Mouse (Mus musculus) kidney, embryonic 14.5 days (tissue): ENCODE measurements at regions not wholly inside any gene's neighbourhood (a gene's known extent, or its start where the extent isn't known, plus 50 kb on each side); places are given as distances from the start of the nearest gene placed in this dataset.

Source experiments
- ATAC-seq: fragments of 200-750 bp; cut with Nextera tagmentation; 2 replicates; pipeline ENCODE4 v1.8.0; 2017; ENCODE audit warnings: moderate number of reproducible peaks, mild to moderate bottlenecking, moderate TSS enrichment, moderate library complexity; ENCODE audit not compliant: low FRiP score, low TSS enrichment
- H3K27ac ChIP-seq: fragments of 300-500 bp; sonication (generic); 2 replicates; pipeline ENCODE4 v1.5.1; 2014; ENCODE audit warnings: low read depth, mild to moderate bottlenecking, low read length, moderate library complexity, mixed read lengths
- H3K27me3 ChIP-seq: fragments of 300-500 bp; sonication (generic); 2 replicates; pipeline ENCODE4 v1.6.1; 2014; ENCODE audit warnings: mild to moderate bottlenecking, low read length; ENCODE audit not compliant: control insufficient read depth, insufficient read depth
- H3K36me3 ChIP-seq: fragments of 300-500 bp; sonication (generic); 2 replicates; pipeline ENCODE4 v1.6.1; 2014; ENCODE audit warnings: low read length, mixed read lengths; ENCODE audit not compliant: control insufficient read depth, insufficient read depth
- H3K4me1 ChIP-seq: fragments of 300-500 bp; sonication (generic); 2 replicates; pipeline ENCODE4 v1.6.1; 2014; ENCODE audit warnings: low read length, mixed read lengths; ENCODE audit not compliant: control insufficient read depth, insufficient read depth
- H3K4me2 ChIP-seq: fragments of 300-500 bp; sonication (generic); replicated peaks from 2 replicates; pipeline ENCODE4 v1.6.1; 2014; ENCODE audit warnings: low read depth, mild to moderate bottlenecking, low read length
- H3K4me3 ChIP-seq: fragments of 300-500 bp; sonication (generic); 2 replicates; pipeline ENCODE4 v1.5.1; 2014; ENCODE audit warnings: mild to moderate bottlenecking, low read length
- H3K9ac ChIP-seq: fragments of 300-500 bp; sonication (generic); 2 replicates; pipeline ENCODE4 v1.6.1; 2014; ENCODE audit warnings: low read depth, mild to moderate bottlenecking, low read length, moderate library complexity
- H3K9me3 ChIP-seq: fragments of 300-500 bp; sonication (generic); 2 replicates; pipeline ENCODE4 v1.6.1; 2016; ENCODE audit warnings: low read length; ENCODE audit not compliant: control insufficient read depth
- WGBS: fragments of 180-500 bp; shearing (Covaris S2); extraction: QIAGEN DNeasy Blood & Tissue Kit; methylation state at CpG from one replicate; pipeline ENCODE4 v1.1.7; 2014; 5-methylcytosine and 5-hydroxymethylcytosine counted together

GRCm38 (mm10) chr10:67669066-67669465 lies 120.3 kb upstream of the Ado start:
- H3K4me2 ChIP-seq, result no peak overlapping the region
- no peaks in the 10 kb centered on the region for H3K27me3 ChIP-seq
- H3K9ac ChIP-seq, result no peak overlapping the region
- H3K4me3 ChIP-seq, result no peak overlapping the region
- 90% methylated on average over 2 of the region's 2 CpGs for WGBS
- H3K36me3 ChIP-seq, result no peaks in the 10 kb centered on the region
- no peaks in the 10 kb centered on the region for H3K9me3 ChIP-seq
- no peaks in the 10 kb centered on the region for H3K4me1 ChIP-seq
- no peak for ATAC-seq
- H3K27ac ChIP-seq, result no peak overlapping the region

GRCm38 (mm10) chr10:67663028-67663427 lies 114.3 kb upstream of the Ado start:
- no peaks in the 10 kb centered on the region for H3K4me1 ChIP-seq
- no peaks in the 10 kb centered on the region for H3K36me3 ChIP-seq
- no peak for ATAC-seq
- no peak overlapping the region for H3K27ac ChIP-seq
- H3K4me2 ChIP-seq, result no peak overlapping the region
- H3K9ac ChIP-seq, result no peak overlapping the region
- WGBS, result 66% methylated on average over 3 of the region's 3 CpGs
- H3K4me3 ChIP-seq, result no peak overlapping the region
- no peaks in the 10 kb centered on the region for H3K27me3 ChIP-seq
- no peaks in the 10 kb centered on the region for H3K9me3 ChIP-seq

GRCm38 (mm10) chr10:67661666-67662065 lies 112.9 kb upstream of the Ado start:
- Histone ChIP-seq H3K9ac (no peak overlapping the region), H3K9me3 (no peaks in the 10 kb centered on the region), H3K36me3 (no peaks in the 10 kb centered on the region), H3K27me3 (no peaks in the 10 kb centered on the region), H3K27ac (no peak overlapping the region), H3K4me2 (no peak overlapping the region), H3K4me1 (no peaks in the 10 kb centered on the region), H3K4me3 (no peak overlapping the region)
- 87% methylated on average over 4 of the region's 4 CpGs for WGBS
- ATAC-seq, result no peak

- Histone ChIP-seq H3K4me2 (no peak overlapping the region), H3K27ac (no peak overlapping the region), H3K36me3 (no peaks in the 10 kb centered on the region), H3K4me1 (no peaks in the 10 kb centered on the region), H3K4me3 (no peak overlapping the region), H3K9me3 (no peaks in the 10 kb centered on the region), H3K9ac (no peak overlapping the region), H3K27me3 (no peaks in the 10 kb centered on the region)
- WGBS, result 65% methylated on average over 4 of the region's 4 CpGs
- no peak for ATAC-seq
These were observed 109.3 kb upstream of the Ado start for GRCm38 (mm10) chr10:67658005-67658545.

GRCm38 (mm10) chr10:67657305-67657704 lies 108.5 kb upstream of the Ado start:
- H3K9me3 ChIP-seq, result no peaks in the 10 kb centered on the region
- no peak overlapping the region for H3K4me2 ChIP-seq
- no peak for ATAC-seq
- H3K4me1 ChIP-seq, result 0 out of 2 replicates have a peak, but pooled peaks cover 3% of the 10 kb centered on the region
- no peaks in the 10 kb centered on the region for H3K36me3 ChIP-seq
- WGBS, result 69% methylated on average over 2 of the region's 2 CpGs
- H3K9ac ChIP-seq, result no peak overlapping the region
- no peak overlapping the region for H3K27ac ChIP-seq
- H3K4me3 ChIP-seq, result no peak overlapping the region
- H3K27me3 ChIP-seq, result no peaks in the 10 kb centered on the region

- no peak overlapping the region for H3K27ac ChIP-seq
- no peak overlapping the region for H3K4me2 ChIP-seq
- ATAC-seq, result no peak
- no peaks in the 10 kb centered on the region for H3K36me3 ChIP-seq
- no peak overlapping the region for H3K9ac ChIP-seq
- no peaks in the 10 kb centered on the region for H3K27me3 ChIP-seq
- 0 out of 2 replicates have a peak, but pooled peaks cover 4% of the 10 kb centered on the region for H3K4me1 ChIP-seq
- no peaks in the 10 kb centered on the region for H3K9me3 ChIP-seq
- no peak overlapping the region for H3K4me3 ChIP-seq
- 90% methylated on average over 10 of the region's 10 CpGs for WGBS
These were observed 105.8 kb upstream of the Ado start for GRCm38 (mm10) chr10:67654518-67654917.

GRCm38 (mm10) chr10:67652300-67652699 lies 103.5 kb upstream of the Ado start:
- H3K36me3 ChIP-seq, result no peaks in the 10 kb centered on the region
- H3K4me3 ChIP-seq, result no peak overlapping the region

GRCm38 (mm10) chr10:67651386-67651785 lies 102.6 kb upstream of the Ado start:
- 92% methylated on average over 2 of the region's 2 CpGs for WGBS
- no peak overlapping the region for H3K9ac ChIP-seq

More at GRCm38 (mm10) chr10:67652300-67652699, 103.5 kb upstream of the Ado start:
- Histone ChIP-seq H3K9me3 (no peaks in the 10 kb centered on the region), H3K4me1 (peaks cover 10% of the 10 kb centered on the region; the same call in 1 of the 2 replicates), H3K4me2 (no peak overlapping the region), H3K27me3 (no peaks in the 10 kb centered on the region), H3K9ac (no peak overlapping the region), H3K27ac (no peak overlapping the region)
- no peak for ATAC-seq
- 11% methylated on average over 3 of the region's 3 CpGs for WGBS

GRCm38 (mm10) chr10:67647777-67648727 lies 99.3 kb upstream of the Ado start:
- Histone ChIP-seq H3K4me2 (peak overlapping the region; percentile 25), H3K4me1 (peaks cover 24% of the 10 kb centered on the region; the same call in 1 of the 2 replicates), H3K4me3 (0 out of 2 replicates have a peak overlapping the region, but pooled peaks have one; percentile 4), H3K9me3 (no peaks in the 10 kb centered on the region), H3K27ac (no peak overlapping the region), H3K36me3 (no peaks in the 10 kb centered on the region), H3K27me3 (no peaks in the 10 kb centered on the region), H3K9ac (no peak overlapping the region)
- 15% methylated on average over 20 of the region's 20 CpGs for WGBS
- no peak for ATAC-seq

More at GRCm38 (mm10) chr10:67651386-67651785, 102.6 kb upstream of the Ado start:
- no peak overlapping the region for H3K27ac ChIP-seq
- H3K27me3 ChIP-seq, result no peaks in the 10 kb centered on the region
- no peaks in the 10 kb centered on the region for H3K36me3 ChIP-seq
- no peak overlapping the region for H3K4me3 ChIP-seq
- no peak overlapping the region for H3K4me2 ChIP-seq
- peaks cover 19% of the 10 kb centered on the region; the same call in 1 of the 2 replicates for H3K4me1 ChIP-seq
- no peaks in the 10 kb centered on the region for H3K9me3 ChIP-seq
- no peak for ATAC-seq
